Mouse (Mus musculus): Measurements from ENCODE around the gene Myo15b. TPM values are rescaled to one million over a fixed set of nuclear protein-coding genes. Genes with fewer than 3 reads are reported as not detected.

Myo15b gene
- polyA plus RNA-seq, 1 experiment, result 1,655 TPM

DNA sequence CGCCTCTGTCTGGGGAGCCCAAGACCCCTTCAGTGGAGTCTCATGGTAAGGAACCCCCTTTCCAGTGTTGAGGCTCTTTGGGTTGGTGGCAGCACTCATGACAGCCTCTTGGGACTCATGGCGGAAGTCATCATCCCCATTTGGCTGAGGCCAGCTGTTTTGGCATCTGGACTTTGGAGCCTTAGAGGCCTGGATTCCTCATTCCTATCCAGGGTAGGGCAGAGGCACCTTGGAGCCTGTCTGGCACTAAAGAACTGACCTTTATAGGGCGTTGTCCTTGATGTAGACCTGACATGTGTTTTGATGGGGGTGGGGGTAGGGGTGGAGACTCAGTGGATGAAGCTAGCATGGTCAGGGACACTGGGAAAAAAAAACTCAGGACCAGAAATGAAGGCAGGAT is 26.2 kb downstream of the Myo15b start:
- Histone ChIP-seq H3K4me3 (ENCODE audit: low read depth, low read length) (no peak overlapping the region), H3K4me1 (ENCODE audit: control insufficient read depth, insufficient read depth, insufficient read length, low read length) (peaks cover 22% of the 10 kb centered on the region), H3K36me3 (ENCODE audit: control insufficient read depth, insufficient read depth, low read length) (peaks cover 88% of the 10 kb centered on the region), H3K27ac (ENCODE audit: insufficient read depth, low read depth, low read length) (peak overlapping the region; percentile 34; the same call in 1 of the 2 replicates), H3K27me3 (ENCODE audit: control insufficient read depth, insufficient read depth, low read length) (no peaks in the 10 kb centered on the region)
- WGBS, result 49% methylated on average over 3 of the region's 3 CpGs
- TF ChIP-seq CTCF (IDR thresholded peaks at IDR 0.05; ENCODE audit: extremely low read depth, insufficient read length, insufficient replicate concordance, low read depth, low read length), result no peak
- no peak for TF ChIP-seq POLR2A (IDR thresholded peaks at IDR 0.05; ENCODE audit: low read depth, low read length)

DNA sequence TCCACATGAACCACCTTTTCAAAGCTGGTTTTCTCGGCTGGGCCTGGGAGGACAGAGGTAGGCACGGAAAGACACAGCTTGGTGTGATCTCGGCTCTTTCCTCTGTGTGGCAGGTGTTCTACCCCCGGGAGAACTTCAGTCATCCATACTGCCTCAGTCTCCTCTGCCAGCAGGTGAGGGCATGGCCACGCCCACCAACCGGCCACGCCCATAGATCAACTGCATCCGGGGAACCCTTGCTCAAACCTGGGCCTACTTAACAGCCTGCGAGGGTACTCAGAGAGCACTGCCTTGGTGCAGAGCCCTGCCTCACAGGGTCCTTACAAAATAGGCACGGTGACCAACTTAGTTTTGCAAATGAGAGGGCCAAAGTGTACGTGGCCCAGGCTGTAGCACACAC is 27.1 kb downstream of the Myo15b start:
- no peak for TF ChIP-seq POLR2A (IDR thresholded peaks at IDR 0.05; ENCODE audit: low read depth, low read length)
- TF ChIP-seq CTCF (IDR thresholded peaks at IDR 0.05; ENCODE audit: extremely low read depth, insufficient read length, insufficient replicate concordance, low read depth, low read length), result 0 out of 2 replicates have a peak, but pooled peaks have one; percentile 3
- Histone ChIP-seq H3K4me3 (ENCODE audit: low read depth, low read length) (peak overlapping the region; percentile 44), H3K27ac (ENCODE audit: insufficient read depth, low read depth, low read length) (no peak overlapping the region), H3K36me3 (ENCODE audit: control insufficient read depth, insufficient read depth, low read length) (peaks cover 87% of the 10 kb centered on the region), H3K27me3 (ENCODE audit: control insufficient read depth, insufficient read depth, low read length) (no peaks in the 10 kb centered on the region), H3K4me1 (ENCODE audit: control insufficient read depth, insufficient read depth, insufficient read length, low read length) (peaks cover 22% of the 10 kb centered on the region)
- 50% methylated on average over 11 of the region's 11 CpGs for WGBS

DNA sequence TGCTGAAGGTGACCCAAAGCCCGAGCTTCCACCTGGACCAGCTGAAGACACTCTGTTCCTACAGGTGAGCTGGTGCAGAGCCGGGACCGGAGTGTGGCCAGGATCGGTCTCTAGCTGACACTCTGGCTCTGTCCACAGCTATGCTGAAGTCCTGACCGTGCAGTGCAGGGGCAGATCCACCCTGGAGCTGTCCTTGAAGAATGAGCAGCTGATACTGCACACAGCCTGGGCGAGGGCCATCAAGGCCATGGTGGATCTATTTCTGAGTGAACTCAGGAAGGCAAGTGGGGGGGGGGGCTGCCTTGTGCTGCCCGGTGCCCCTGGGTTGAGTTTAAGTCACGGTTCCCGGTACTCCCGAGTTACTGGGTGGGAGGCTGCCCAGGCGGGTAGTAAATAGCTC is 28.2 kb downstream of the Myo15b start:
- WGBS, result 93% methylated on average over 11 of the region's 11 CpGs
- no peak for TF ChIP-seq CTCF (IDR thresholded peaks at IDR 0.05; ENCODE audit: extremely low read depth, insufficient read length, insufficient replicate concordance, low read depth, low read length)
- no peak for TF ChIP-seq POLR2A (IDR thresholded peaks at IDR 0.05; ENCODE audit: low read depth, low read length)
- Histone ChIP-seq H3K4me3 (ENCODE audit: low read depth, low read length) (no peak overlapping the region), H3K27ac (ENCODE audit: insufficient read depth, low read depth, low read length) (no peak overlapping the region), H3K27me3 (ENCODE audit: control insufficient read depth, insufficient read depth, low read length) (no peaks in the 10 kb centered on the region), H3K36me3 (ENCODE audit: control insufficient read depth, insufficient read depth, low read length) (peaks cover 91% of the 10 kb centered on the region), H3K4me1 (ENCODE audit: control insufficient read depth, insufficient read depth, insufficient read length, low read length) (peaks cover 20% of the 10 kb centered on the region)

DNA sequence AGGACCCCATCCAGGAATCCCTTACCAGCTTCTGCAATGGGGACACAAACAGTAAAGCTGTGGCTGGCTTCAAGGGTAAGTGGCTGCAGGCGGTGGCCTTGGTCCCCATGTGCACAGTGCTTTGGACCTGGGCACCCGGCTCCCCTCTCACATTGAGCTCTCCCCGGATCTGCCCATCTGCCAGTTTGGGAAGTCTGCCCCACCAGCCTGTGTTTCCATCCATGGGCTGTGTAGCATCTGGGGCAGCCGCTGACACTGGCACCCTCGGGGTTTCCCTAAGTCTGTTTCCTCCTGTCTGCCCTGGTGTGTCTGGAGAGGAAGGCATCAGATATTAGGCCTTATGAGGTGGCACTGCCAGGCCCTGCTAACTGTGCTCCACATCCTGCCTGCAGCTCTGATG is 29.8 kb downstream of the Myo15b start:
- H3K4me1 ChIP-seq (ENCODE audit: control insufficient read depth, insufficient read depth, insufficient read length, low read length), result peaks cover 20% of the 10 kb centered on the region
- TF ChIP-seq CTCF (IDR thresholded peaks at IDR 0.05; ENCODE audit: extremely low read depth, insufficient read length, insufficient replicate concordance, low read depth, low read length) (no peak), POLR2A (IDR thresholded peaks at IDR 0.05; ENCODE audit: low read depth, low read length) (no peak)
- peaks cover 92% of the 10 kb centered on the region for H3K36me3 ChIP-seq (ENCODE audit: control insufficient read depth, insufficient read depth, low read length)
- no peak overlapping the region for H3K4me3 ChIP-seq (ENCODE audit: low read depth, low read length)
- H3K27me3 ChIP-seq (ENCODE audit: control insufficient read depth, insufficient read depth, low read length), result no peaks in the 10 kb centered on the region
- no peak overlapping the region for H3K27ac ChIP-seq (ENCODE audit: insufficient read depth, low read depth, low read length)
- WGBS, result 83% methylated on average over 5 of the region's 5 CpGs

DNA sequence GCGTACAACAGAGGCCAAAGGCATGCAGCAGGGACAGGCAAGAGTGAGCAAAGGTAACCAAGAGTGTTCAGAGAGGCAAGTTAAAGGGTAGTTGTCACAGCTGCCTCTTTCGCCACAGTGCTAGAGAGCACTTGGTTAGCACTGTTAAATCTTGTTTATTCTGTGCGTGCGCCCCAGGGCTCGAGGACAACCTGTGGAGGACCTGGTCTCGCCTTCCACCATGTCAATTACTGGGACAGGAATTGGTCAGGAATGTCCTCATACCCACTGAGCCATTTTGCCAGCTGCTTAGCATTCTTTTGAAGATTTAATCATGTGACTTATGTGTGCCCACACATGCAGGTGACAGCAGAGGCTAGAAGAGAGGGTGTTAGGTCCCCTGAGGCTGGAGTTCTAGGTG is 31.0 kb downstream of the Myo15b start:
- H3K36me3 ChIP-seq (ENCODE audit: control insufficient read depth, insufficient read depth, low read length), result peaks cover 92% of the 10 kb centered on the region

DNA sequence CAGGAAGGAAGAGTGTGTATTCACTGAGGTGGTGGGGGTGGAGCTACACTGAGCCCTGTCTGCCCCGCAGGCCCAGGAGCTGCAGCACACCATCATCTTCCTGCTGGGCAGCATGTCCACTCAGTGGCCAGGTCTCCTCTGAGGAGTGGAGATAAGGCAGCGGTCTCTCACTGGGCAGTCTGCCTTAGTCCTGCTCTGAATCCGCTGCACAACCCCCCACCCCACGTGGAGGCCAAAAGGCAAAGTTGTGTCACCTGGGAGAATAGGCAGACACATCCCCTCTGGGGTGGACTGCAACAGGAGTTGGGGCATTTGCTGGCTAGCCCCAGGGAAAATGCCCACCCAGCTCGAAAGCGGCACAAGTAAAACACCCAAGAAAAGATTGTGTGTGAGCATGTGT is 34.0 kb downstream of the Myo15b start:
- Histone ChIP-seq H3K36me3 (ENCODE audit: control insufficient read depth, insufficient read depth, low read length) (peaks cover 92% of the 10 kb centered on the region), H3K4me3 (ENCODE audit: low read depth, low read length) (no peak overlapping the region), H3K27ac (ENCODE audit: insufficient read depth, low read depth, low read length) (no peak overlapping the region), H3K4me1 (ENCODE audit: control insufficient read depth, insufficient read depth, insufficient read length, low read length) (no peaks in the 10 kb centered on the region; the same call in 1 of the 2 replicates), H3K27me3 (ENCODE audit: control insufficient read depth, insufficient read depth, low read length) (no peaks in the 10 kb centered on the region)
- TF ChIP-seq CTCF (IDR thresholded peaks at IDR 0.05; ENCODE audit: extremely low read depth, insufficient read length, insufficient replicate concordance, low read depth, low read length) (no peak), POLR2A (IDR thresholded peaks at IDR 0.05; ENCODE audit: low read depth, low read length) (no peak)
- 79% methylated on average over 6 of the region's 6 CpGs for WGBS

More for the DNA sequence above, 31.0 kb downstream of the Myo15b start:
- no peak for TF ChIP-seq POLR2A (IDR thresholded peaks at IDR 0.05; ENCODE audit: low read depth, low read length)
- TF ChIP-seq CTCF (IDR thresholded peaks at IDR 0.05; ENCODE audit: extremely low read depth, insufficient read length, insufficient replicate concordance, low read depth, low read length), result no peak
- WGBS, result 88% methylated on average over 6 of the region's 6 CpGs
- Histone ChIP-seq H3K27ac (ENCODE audit: insufficient read depth, low read depth, low read length) (no peak overlapping the region), H3K4me1 (ENCODE audit: control insufficient read depth, insufficient read depth, insufficient read length, low read length) (peaks cover 18% of the 10 kb centered on the region), H3K4me3 (ENCODE audit: low read depth, low read length) (no peak overlapping the region), H3K27me3 (ENCODE audit: control insufficient read depth, insufficient read depth, low read length) (no peaks in the 10 kb centered on the region)

DNA sequence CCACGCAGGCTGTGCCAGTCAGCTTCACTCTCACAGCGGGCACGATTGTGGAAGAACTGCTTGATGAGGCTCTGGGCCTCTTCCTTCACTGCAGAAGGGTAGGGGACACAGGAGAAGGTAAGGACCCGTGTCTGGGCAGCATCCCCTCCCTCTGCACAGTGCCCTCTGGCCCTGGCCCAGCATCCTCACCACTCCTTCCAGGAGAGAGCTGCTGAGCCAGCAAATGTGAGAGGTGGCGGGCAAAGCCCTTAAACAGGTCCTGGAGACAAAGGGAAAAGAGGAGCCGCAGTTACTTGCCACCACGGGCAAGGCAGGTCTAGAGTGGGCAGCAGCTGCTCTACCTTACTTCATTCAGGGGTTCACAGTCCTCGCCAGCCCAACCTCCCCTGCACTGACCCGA is 34.9 kb downstream of the Myo15b start:
- Histone ChIP-seq H3K4me1 (ENCODE audit: control insufficient read depth, insufficient read depth, insufficient read length, low read length) (no peaks in the 10 kb centered on the region; the same call in 1 of the 2 replicates), H3K4me3 (ENCODE audit: low read depth, low read length) (no peak overlapping the region), H3K27me3 (ENCODE audit: control insufficient read depth, insufficient read depth, low read length) (no peaks in the 10 kb centered on the region), H3K36me3 (ENCODE audit: control insufficient read depth, insufficient read depth, low read length) (peaks cover 83% of the 10 kb centered on the region), H3K27ac (ENCODE audit: insufficient read depth, low read depth, low read length) (no peak overlapping the region)
- TF ChIP-seq CTCF (IDR thresholded peaks at IDR 0.05; ENCODE audit: extremely low read depth, insufficient read length, insufficient replicate concordance, low read depth, low read length) (no peak), POLR2A (IDR thresholded peaks at IDR 0.05; ENCODE audit: low read depth, low read length) (no peak)
- WGBS, result 88% methylated on average over 9 of the region's 9 CpGs
